Mouse (Mus musculus) hindbrain, embryonic 11.5 days (tissue): ENCODE measurements at regions not wholly inside any gene's neighbourhood (a gene's known extent, or its start where the extent isn't known, plus 50 kb on each side); places are given as distances from the start of the nearest gene placed in this dataset.

Experiments used
- ATAC-seq: fragments of 200-750 bp; cut with Nextera tagmentation; 2 replicates; pipeline ENCODE4 v1.8.0; 2017; ENCODE audit warnings: mild to moderate bottlenecking, moderate TSS enrichment, moderate library complexity; ENCODE audit not compliant: low FRiP score
- DNase-seq: peaks from one replicate; pipeline ENCODE4 v3.0.0-alpha.2; 2015; ENCODE audit warnings: low spot score
- H3K27ac ChIP-seq: fragments of 300-500 bp; sonication (generic); 2 replicates; pipeline ENCODE4 v1.5.1; 2014; ENCODE audit warnings: mild to moderate bottlenecking, low read depth, low read length
- H3K27me3 ChIP-seq: fragments of 300-500 bp; sonication (generic); 2 replicates; pipeline ENCODE4 v1.6.1; 2014; ENCODE audit warnings: mild to moderate bottlenecking, low read length, moderate library complexity, mixed read lengths; ENCODE audit not compliant: control insufficient read depth, insufficient read depth
- H3K36me3 ChIP-seq: fragments of 300-500 bp; sonication (generic); 2 replicates; pipeline ENCODE4 v1.6.1; 2014; ENCODE audit warnings: mild to moderate bottlenecking, low read length, moderate library complexity, mixed read lengths; ENCODE audit not compliant: control insufficient read depth, insufficient read depth
- H3K4me1 ChIP-seq: fragments of 300-500 bp; sonication (generic); replicated peaks from 2 replicates; pipeline ENCODE4 v1.6.1; 2014; ENCODE audit warnings: low read length, mixed read lengths; ENCODE audit not compliant: control insufficient read depth, insufficient read depth
- H3K4me2 ChIP-seq: fragments of 300-500 bp; sonication (generic); replicated peaks from 2 replicates; pipeline ENCODE4 v1.6.1; 2014; ENCODE audit warnings: mild to moderate bottlenecking, low read depth, low read length
- H3K4me3 ChIP-seq: fragments of 300-500 bp; sonication (generic); 2 replicates; pipeline ENCODE4 v1.5.1; 2014; ENCODE audit warnings: low read depth, low read length
- H3K9ac ChIP-seq: fragments of 300-500 bp; sonication (generic); 2 replicates; pipeline ENCODE4 v1.6.1; 2014; ENCODE audit warnings: low read depth, low read length
- H3K9me3 ChIP-seq: fragments of 300-500 bp; sonication (generic); 2 replicates; pipeline ENCODE4 v1.6.1; 2016; ENCODE audit warnings: low read length; ENCODE audit not compliant: control insufficient read depth
- WGBS: fragments of 180-500 bp; shearing (Covaris S2); extraction: QIAGEN DNeasy Blood & Tissue Kit; methylation state at CpG from one replicate; pipeline ENCODE4 v1.1.7; 2014; 5-methylcytosine and 5-hydroxymethylcytosine counted together

DNA sequence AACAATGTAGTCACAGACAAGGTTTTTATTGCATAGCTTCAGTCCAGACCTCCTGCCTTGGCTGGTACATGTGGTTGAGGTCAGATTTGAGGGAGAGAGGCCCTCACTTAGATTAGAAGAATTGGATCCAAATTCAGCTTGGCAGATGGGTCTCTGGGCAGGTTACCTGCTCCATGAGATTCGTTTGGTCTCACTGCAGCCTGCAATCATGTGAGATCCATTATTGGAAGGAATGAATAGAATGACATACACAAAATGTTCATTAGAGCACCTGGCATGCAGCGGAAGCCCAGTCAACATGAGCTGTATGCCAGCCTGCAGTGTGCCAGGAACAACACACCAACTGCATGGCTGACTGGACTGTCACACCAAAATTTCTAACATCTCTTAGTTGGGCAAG, 750.3 kb downstream of the Nedd1 start:
- Histone ChIP-seq H3K4me2 (no peak overlapping the region), H3K9ac (no peak overlapping the region), H3K27ac (no peak overlapping the region), H3K36me3 (no peaks in the 10 kb centered on the region), H3K4me3 (no peak overlapping the region), H3K4me1 (no peaks in the 10 kb centered on the region), H3K27me3 (no peaks in the 10 kb centered on the region), H3K9me3 (no peaks in the 10 kb centered on the region)
- ATAC-seq (no peak), DNase-seq (no peak)
- WGBS: 95% methylated on average over 2 of the region's 2 CpGs

DNA sequence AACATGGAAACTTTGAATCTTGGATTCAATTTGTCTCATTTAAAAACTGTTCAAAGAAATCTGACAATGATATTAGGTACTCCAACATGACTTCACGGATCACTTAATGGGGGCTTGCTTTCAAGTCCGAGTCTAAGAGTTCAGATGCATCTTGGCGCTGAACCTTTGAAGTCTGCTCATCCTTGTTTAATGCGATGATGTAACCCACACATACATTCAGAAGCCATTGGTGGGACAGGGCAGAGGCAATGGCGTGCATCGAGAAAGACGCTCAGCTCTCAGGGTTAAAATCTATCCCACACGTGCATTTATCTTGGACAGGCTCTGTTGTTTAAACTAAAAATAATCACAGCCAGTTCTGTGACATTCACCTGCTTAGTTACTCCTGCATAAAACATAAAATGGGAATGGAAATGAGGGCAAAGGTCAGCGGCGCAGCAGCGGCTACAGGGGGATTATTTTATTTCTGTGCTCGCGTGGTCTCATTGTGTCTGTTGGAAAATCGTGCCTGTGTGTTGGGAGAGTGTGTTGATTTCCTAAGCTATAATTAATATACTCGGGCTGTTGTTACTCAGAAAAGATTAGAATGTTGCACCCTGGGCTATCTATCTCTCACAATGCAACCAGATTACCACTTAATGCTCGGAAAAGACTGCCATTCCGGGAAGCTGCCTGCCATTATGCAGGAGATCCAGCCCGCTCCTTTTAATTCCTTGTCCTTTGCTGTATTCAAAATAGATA, 754.5 kb downstream of the Nedd1 start:
- Histone ChIP-seq H3K4me1 (no peaks in the 10 kb centered on the region), H3K27ac (no peak overlapping the region), H3K4me2 (no peak overlapping the region), H3K27me3 (no peaks in the 10 kb centered on the region), H3K4me3 (no peak overlapping the region), H3K36me3 (no peaks in the 10 kb centered on the region), H3K9me3 (no peaks in the 10 kb centered on the region), H3K9ac (no peak overlapping the region)
- DNase-seq (no peak), ATAC-seq (no peak)
- WGBS: 77% methylated on average over 18 of the region's 18 CpGs

DNA sequence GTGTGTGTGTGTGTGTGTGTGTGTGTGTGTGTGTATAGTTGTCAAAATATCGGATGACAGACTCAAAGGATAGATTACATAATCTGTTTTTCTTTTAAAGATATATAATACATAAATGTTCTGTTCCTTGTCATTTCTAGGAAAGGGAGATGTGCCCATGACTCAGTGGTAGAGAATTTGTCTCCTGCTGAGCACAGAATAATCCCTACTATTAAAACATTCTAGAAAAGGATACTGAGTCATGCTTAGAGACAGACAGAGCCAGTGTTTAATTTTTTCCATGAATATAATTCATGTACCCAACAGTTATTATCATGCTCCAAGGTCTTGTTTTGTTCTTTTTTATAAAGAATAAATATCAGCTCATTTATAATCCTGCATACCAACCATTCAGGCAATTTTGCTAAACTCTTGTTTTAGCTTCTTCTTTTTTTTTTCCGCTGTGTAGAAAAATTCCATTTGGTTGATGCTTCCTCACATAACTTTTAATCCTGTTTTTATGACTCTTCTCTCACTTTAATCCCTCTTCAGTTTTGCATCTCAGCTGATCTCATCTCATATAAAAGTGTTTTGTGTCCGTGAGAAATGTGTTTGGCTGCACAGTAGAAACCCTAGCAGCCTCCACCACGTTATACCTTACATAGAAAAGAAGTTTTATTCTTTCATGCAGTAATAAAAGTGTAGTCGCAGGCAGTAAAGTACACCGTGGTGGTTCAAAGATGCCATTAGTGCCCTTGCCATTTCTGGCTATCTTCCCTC, 762.3 kb downstream of the Nedd1 start:
- DNase-seq (no peak), ATAC-seq (no peak)
- no peaks in the 10 kb centered on the region for H3K27me3 ChIP-seq
- H3K9ac ChIP-seq: no peak overlapping the region
- H3K4me1 ChIP-seq: no peaks in the 10 kb centered on the region
- no peak overlapping the region for H3K27ac ChIP-seq
- WGBS: 79% methylated on average over 6 of the region's 6 CpGs
- no peak overlapping the region for H3K4me2 ChIP-seq
- H3K9me3 ChIP-seq: no peaks in the 10 kb centered on the region
- H3K36me3 ChIP-seq: no peaks in the 10 kb centered on the region
- H3K4me3 ChIP-seq: no peak overlapping the region

DNA sequence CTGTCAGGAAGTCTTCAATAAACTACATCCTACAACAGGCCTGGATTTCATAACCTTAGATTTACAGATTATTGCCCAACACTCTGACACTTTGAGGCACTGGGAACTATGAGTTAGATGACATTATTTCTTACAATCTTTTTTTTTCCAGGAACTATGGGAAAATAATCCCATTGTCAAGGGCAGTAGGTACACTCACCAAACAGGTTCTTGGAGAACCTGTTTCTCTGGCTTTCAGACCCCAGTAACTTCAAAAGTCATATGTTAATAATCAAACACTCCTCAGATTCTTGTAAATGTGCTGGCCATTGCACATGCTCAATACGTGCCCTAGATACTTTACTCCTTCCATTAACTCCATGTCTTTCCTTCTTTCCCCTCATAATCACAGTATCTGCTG, 769.1 kb downstream of the Nedd1 start:
- Histone ChIP-seq H3K9ac (no peak overlapping the region), H3K4me3 (no peak overlapping the region), H3K36me3 (no peaks in the 10 kb centered on the region), H3K4me1 (no peaks in the 10 kb centered on the region), H3K9me3 (no peaks in the 10 kb centered on the region), H3K27me3 (no peaks in the 10 kb centered on the region), H3K27ac (no peak overlapping the region), H3K4me2 (no peak overlapping the region)
- 89% methylated on average over 1 of the region's 1 CpGs for WGBS
- DNase-seq (no peak), ATAC-seq (no peak)

DNA sequence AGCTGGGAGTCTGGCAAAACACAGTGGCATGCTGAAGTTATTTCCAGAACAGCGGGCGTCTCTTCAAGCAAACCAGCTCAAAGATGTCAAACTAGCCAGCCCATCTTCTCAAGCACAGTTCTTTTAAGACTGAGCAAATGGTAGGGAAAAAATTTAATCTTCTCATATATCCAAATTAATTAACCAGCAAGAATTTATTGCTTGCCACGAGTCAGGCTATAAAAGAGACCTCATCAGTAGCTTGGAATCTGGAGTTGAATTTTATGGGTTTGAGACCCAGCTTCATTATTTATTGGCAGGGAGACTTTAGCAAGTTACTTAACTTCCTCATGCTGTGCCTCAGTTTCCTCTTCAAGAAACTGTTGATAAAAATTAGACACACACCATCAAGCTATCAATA, 742.5 kb upstream of the Tmpo start:
- 88% methylated on average over 3 of the region's 3 CpGs for WGBS
- Histone ChIP-seq H3K9me3 (no peaks in the 10 kb centered on the region), H3K4me1 (no peaks in the 10 kb centered on the region), H3K36me3 (no peaks in the 10 kb centered on the region), H3K27ac (no peak overlapping the region), H3K4me3 (no peak overlapping the region), H3K9ac (no peak overlapping the region), H3K4me2 (no peak overlapping the region), H3K27me3 (no peaks in the 10 kb centered on the region)
- no peak for ATAC-seq
- no peak for DNase-seq

DNA sequence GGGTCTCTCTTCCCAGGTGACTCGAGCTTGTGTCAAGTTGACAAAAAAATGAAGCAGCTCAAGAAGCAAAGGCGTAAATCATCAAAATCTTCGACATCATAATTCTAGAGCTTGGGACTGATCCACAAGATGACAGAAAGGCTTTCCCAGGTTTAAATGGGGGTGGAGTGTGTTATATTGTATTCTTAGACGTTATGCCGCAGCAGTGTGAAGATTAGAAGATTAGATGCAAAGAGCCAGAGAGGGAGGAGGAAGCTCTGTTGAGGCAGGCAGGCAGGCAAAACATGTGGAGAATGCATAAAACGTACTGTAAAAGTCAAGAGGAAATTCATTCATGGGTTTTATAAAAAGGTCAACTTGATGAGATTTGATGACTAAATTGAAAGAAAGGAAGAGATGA, 708.7 kb upstream of the Tmpo start:
- no peak for DNase-seq
- no peaks in the 10 kb centered on the region for H3K9me3 ChIP-seq
- 89% methylated on average over 6 of the region's 6 CpGs for WGBS

DNA sequence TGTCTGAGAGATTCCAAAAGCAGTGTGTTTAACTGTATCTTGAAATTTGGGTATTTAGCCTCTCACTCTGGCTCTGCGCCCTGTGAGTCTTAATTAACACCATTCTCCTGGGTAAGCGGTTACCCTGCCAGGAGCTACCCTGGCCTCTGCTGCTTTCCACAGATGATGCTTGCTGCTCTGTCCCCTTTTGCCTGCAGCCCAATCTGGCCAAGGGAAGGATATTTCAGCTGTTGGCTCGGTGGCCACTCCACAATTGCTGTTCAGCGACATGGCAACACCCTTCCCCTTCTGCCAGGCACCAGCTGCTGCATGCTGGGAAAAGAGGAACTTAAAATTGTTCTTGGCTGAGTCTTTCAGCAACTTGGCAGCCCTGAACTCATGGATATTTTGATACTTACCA, 707.4 kb upstream of the Tmpo start:
- WGBS: 93% methylated on average over 4 of the region's 4 CpGs
- Histone ChIP-seq H3K9ac (no peak overlapping the region), H3K4me2 (no peak overlapping the region), H3K36me3 (no peaks in the 10 kb centered on the region), H3K27me3 (no peaks in the 10 kb centered on the region), H3K27ac (no peak overlapping the region), H3K9me3 (no peaks in the 10 kb centered on the region), H3K4me1 (no peaks in the 10 kb centered on the region), H3K4me3 (no peak overlapping the region)
- ATAC-seq (no peak), DNase-seq (no peak)

More for the DNA sequence above, 708.7 kb upstream of the Tmpo start:
- no peak overlapping the region for H3K4me2 ChIP-seq
- ATAC-seq: no peak
- no peak overlapping the region for H3K9ac ChIP-seq
- H3K27me3 ChIP-seq: no peaks in the 10 kb centered on the region
- H3K4me1 ChIP-seq: no peaks in the 10 kb centered on the region
- no peak overlapping the region for H3K4me3 ChIP-seq
- no peak overlapping the region for H3K27ac ChIP-seq
- no peaks in the 10 kb centered on the region for H3K36me3 ChIP-seq

DNA sequence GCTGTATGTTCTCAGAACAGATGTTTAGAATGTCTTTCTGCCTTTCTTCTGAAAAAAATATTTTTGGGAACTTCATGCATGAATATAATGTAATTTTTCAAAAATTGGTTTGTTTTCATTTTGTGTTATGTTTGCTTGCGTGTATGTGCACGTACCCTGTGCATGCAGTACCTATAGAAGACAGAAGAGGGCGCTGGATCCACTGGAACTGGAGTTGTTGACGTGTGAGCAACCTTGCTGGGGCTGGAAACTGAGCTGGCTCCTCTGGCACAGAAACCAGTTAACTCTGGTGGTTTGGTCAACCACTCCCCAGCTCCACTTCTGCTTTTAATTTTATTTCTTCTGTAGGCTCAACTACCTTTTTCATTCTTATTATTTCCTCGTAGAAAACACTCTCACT, 702.0 kb upstream of the Tmpo start:
- WGBS: 62% methylated on average over 5 of the region's 5 CpGs
- Histone ChIP-seq H3K4me1 (no peaks in the 10 kb centered on the region), H3K9me3 (no peaks in the 10 kb centered on the region), H3K4me3 (no peak overlapping the region), H3K27me3 (no peaks in the 10 kb centered on the region), H3K4me2 (no peak overlapping the region), H3K36me3 (no peaks in the 10 kb centered on the region), H3K9ac (no peak overlapping the region), H3K27ac (no peak overlapping the region)
- DNase-seq (peak; percentile 20), ATAC-seq (no peak)

DNA sequence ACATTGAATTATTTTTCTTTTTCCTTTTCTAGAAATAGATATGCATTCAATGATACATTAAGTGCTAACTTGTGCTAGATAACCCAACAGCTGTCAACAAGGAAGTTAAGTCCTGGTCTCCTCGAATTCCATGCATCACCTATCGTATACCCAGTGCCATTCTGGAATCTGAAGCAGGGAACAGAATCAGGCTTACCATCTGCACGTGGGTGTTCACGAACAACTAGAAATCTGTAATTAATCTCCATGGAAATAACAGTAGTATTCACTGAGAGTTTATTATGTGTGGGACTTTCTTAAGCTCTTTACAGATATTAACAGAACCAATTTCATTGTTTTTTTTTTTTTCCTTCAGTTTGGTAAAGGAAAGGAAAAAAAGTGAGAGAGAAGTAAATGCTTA, 701.4 kb upstream of the Tmpo start:
- Histone ChIP-seq H3K4me1 (no peaks in the 10 kb centered on the region), H3K9ac (no peak overlapping the region), H3K27ac (no peak overlapping the region), H3K4me3 (no peak overlapping the region), H3K9me3 (no peaks in the 10 kb centered on the region), H3K36me3 (no peaks in the 10 kb centered on the region), H3K4me2 (no peak overlapping the region), H3K27me3 (no peaks in the 10 kb centered on the region)
- ATAC-seq (no peak), DNase-seq (no peak)
- 84% methylated on average over 4 of the region's 4 CpGs for WGBS
